Mouse (Mus musculus): ENCODE results near the gene Uba52.

DNA sequence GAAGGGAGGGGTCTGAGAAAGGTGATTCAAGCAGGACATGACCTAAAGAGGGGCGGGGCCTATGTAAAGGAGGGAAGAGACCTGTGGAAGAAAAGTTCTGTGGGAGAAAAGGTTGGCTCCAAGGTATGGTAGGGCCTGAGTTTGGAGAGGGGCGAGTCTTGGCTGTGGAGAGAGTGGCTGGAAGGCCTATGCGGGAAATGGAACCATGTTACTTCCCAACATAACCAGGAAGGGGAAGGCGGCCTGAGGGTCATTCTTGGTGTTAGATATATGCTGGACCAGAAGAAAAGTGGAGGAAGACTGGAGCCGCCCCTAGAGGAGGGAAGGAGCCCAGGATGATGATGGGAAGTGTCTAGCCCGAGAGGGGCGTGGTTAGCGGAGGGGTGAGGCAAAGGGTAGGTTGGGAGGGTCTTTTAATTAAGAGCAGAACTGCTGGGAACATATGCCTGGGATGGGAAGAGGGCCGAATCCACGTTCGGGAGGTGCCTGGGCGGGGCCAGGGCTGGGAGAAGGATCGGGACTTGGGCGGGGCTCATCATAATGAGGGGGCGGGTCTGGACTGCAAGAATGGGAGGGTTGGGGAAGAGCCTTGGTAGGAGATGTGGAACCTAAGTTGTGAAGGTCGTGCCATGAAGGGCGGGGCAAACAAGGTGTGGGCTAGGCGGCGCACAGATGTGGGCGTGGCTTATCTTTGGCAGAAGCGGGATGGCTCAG is 33.2 kb downstream of the Uba52 start:
- no peak for TF ChIP-seq CTCF (IDR thresholded peaks at IDR 0.05; ENCODE audit: borderline replicate concordance, insufficient read depth, low read length)
- TF ChIP-seq POLR2A (IDR thresholded peaks at IDR 0.05; ENCODE audit: low read depth, low read length): no peak
